Mouse (Mus musculus) G1E (cell line): ENCODE results near the gene Nsd2. TPM values are rescaled to one million over a fixed set of nuclear protein-coding genes. Genes with fewer than 3 reads are reported as not detected.

Experiments used
- ATAC-seq: 2 replicates; pipeline ENCODE4 v1.8.0; 2016; ENCODE audit warnings: mild to moderate bottlenecking; ENCODE audit not compliant: insufficient number of reproducible peaks, poor library complexity, low FRiP score, severe bottlenecking; ENCODE audit errors: extremely low read depth
- DNase-seq: peaks from one replicate; pipeline ENCODE4 v3.0.0; 2012; ENCODE audit warnings: low spot score
- H3K27me3 ChIP-seq: 2 replicates; pipeline ENCODE4 v1.6.1; 2012; ENCODE audit warnings: mild to moderate bottlenecking, low read length, inconsistent platforms; ENCODE audit not compliant: insufficient read depth
- H3K36me3 ChIP-seq: replicated peaks from 2 replicates; pipeline ENCODE3; 2012; ENCODE audit warnings: mild to moderate bottlenecking, inconsistent platforms
- H3K4me1 ChIP-seq: 2 replicates; pipeline ENCODE4 v1.6.1; 2012; ENCODE audit warnings: low read depth, low read length, inconsistent platforms, mixed read lengths; ENCODE audit not compliant: insufficient read depth
- H3K4me3 ChIP-seq: 2 replicates; pipeline ENCODE4 v1.5.1; 2012; ENCODE audit warnings: low read depth, mild to moderate bottlenecking, inconsistent platforms, low read length, moderate library complexity, mixed read lengths
- H3K9me3 ChIP-seq: replicated peaks from 2 replicates; pipeline ENCODE4 v1.6.1; 2012; ENCODE audit warnings: inconsistent platforms
- CTCF ChIP-seq: IDR thresholded peaks from 2 replicates; pipeline ENCODE4 v1.5.1; 2012; ENCODE audit warnings: low read depth, low read length, inconsistent platforms, mixed read lengths
- GATA1 ChIP-seq: IDR thresholded peaks from 2 replicates; pipeline ENCODE4 v1.6.1; 2012; ENCODE audit warnings: borderline replicate concordance, low read length, inconsistent platforms, mixed read lengths
- GATA2 ChIP-seq: IDR thresholded peaks from 2 replicates; pipeline ENCODE4 v1.6.1; 2012; ENCODE audit warnings: low read depth, low read length, inconsistent platforms, borderline replicate concordance
- POLR2AphosphoS5 ChIP-seq: IDR thresholded peaks from 2 replicates; pipeline ENCODE4 v1.6.1; 2012; ENCODE audit warnings: low read depth, low read length, inconsistent platforms; ENCODE audit not compliant: insufficient replicate concordance
- TAL1 ChIP-seq: conservative IDR thresholded peaks from 2 replicates; pipeline ENCODE4 v1.6.1; 2012; ENCODE audit warnings: low read depth, low read length, inconsistent platforms, mixed read lengths
- polyA plus RNA-seq: library from polyadenylated mRNA; stranded (reverse); fragments of >175 nt; gene quantifications from 2 replicates; pipeline ENCODE4 v1.2.3, GENCODE M21; 2012
- total RNA-seq, 2 experiments: library from RNA; stranded (forward) in 1 of 2; stranded (reverse) in 1 of 2; fragments of 200-1000 nt in 1 of 2; fragments of >200 nt in 1 of 2; fragmentation: Nextera tagmentation in 1 of 2; gene quantifications; 2 replicates each; pipeline ENCODE4 v1.2.3; 2014 to 2017

Nsd2 gene
- total and polyA plus RNA-seq, 3 experiments = 15.5 to 129 (median 99.6) TPM

DNA sequence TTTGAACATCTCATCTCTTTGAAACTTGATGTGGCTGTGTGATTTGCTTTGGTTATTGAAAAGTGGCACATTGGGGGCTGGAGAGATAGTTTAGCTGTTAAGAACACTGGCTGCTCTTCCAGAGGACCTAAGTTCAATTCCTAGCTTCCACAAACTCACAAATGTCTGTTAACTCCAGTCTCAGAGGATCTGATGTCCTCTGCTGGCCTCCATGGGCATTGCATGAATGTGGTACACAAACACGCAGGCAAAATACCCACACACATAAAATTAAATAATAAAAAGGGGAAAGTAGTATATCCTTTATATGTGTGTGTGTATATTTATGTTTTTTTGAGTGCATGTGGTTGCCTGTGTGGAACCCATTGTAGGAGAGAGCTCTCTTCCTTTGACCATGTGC lies 10.3 kb downstream of the Nsd2 start:
- TF ChIP-seq CTCF = no peak
- TF ChIP-seq POLR2AphosphoS5 = no peak
- no peak for TF ChIP-seq GATA2
- TF ChIP-seq TAL1 = no peak
- TF ChIP-seq GATA1 = no peak
- Histone ChIP-seq H3K4me3 (no peak overlapping the region), H3K36me3 (peaks cover 67% of the 10 kb centered on the region), H3K4me1 (peaks cover 26% of the 10 kb centered on the region), H3K9me3 (no peaks in the 10 kb centered on the region), H3K27me3 (no peaks in the 10 kb centered on the region)
- no peak for ATAC-seq
- DNase-seq = no peak

DNA sequence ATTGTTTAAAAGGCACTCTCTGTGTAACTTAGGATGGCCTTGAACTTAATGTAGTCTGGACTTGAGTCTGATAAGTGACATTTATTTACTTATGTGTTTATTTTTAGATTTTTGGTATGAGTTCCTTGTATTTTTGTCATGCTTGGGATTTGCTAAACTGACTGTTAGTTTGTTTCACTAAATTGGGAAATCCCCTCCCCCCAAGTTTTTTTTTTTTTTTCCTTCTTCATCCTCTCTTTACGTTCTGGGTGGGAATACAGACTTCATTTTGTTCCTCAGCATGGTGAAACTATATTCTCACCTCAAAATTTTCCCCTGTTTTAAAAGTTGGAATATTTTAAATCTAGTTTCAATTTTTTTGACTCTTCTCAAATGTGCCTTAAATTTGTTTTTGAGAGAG lies 20.8 kb downstream of the Nsd2 start:
- peaks cover 78% of the 10 kb centered on the region for H3K36me3 ChIP-seq
- no peak for DNase-seq

DNA sequence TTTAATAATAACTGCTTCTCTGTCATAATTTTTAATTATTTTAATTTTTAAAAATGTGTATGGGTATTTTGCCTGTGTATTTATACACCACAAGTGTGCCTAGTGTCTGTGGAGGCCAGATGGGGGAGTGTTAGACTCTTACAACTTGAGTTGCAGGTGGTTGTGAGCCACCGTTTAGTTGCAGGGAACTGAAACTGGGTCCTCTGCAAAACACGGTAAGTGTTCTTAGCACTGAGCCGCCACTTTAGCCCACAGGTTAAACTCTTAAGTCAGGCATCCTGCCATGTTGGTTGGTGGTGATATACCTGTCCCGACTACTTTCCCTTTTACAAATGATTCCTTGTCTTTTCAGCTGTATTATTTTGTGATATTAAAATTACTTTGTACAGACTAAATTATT lies 22.0 kb downstream of the Nsd2 start:
- DNase-seq (no peak), ATAC-seq (no peak)
- TF ChIP-seq GATA2 (no peak), TAL1 (no peak), CTCF (no peak), GATA1 (no peak)
- Histone ChIP-seq H3K27me3 (no peaks in the 10 kb centered on the region), H3K4me3 (no peak overlapping the region), H3K9me3 (no peaks in the 10 kb centered on the region), H3K4me1 (peaks cover 3% of the 10 kb centered on the region; the same call in 1 of the 2 replicates), H3K36me3 (peaks cover 75% of the 10 kb centered on the region)

More for the DNA sequence above, 20.8 kb downstream of the Nsd2 start:
- H3K4me3 ChIP-seq = no peak overlapping the region
- H3K9me3 ChIP-seq = no peaks in the 10 kb centered on the region
- no peak for ATAC-seq
- no peaks in the 10 kb centered on the region for H3K27me3 ChIP-seq
- peaks cover 3% of the 10 kb centered on the region; the same call in 1 of the 2 replicates for H3K4me1 ChIP-seq
- TF ChIP-seq CTCF (no peak), TAL1 (no peak), GATA2 (no peak), POLR2AphosphoS5 (no peak), GATA1 (no peak)

DNA sequence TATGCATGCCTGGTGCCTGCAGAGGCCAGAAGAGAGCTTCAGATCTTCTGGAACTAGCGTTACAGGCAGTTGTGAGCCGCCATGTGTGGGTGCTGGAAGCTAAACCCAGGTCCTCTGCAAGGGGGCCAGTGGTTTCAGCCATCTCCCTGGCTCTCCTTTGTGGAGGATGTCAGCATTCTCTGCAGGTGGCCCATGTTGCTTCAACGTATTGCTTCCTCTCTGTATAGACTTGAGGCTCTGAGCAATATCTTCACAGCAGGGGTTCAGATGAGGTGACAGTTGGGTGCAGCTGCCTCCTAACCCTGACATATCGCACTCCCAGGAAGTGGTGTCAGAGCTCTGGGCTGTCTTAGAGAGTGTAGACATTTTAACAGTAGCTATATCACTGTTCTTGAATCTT lies 30.9 kb downstream of the Nsd2 start:
- TF ChIP-seq GATA1 (no peak), GATA2 (no peak), CTCF (no peak), POLR2AphosphoS5 (no peak), TAL1 (no peak)
- Histone ChIP-seq H3K4me3 (no peak overlapping the region), H3K9me3 (no peaks in the 10 kb centered on the region), H3K27me3 (no peaks in the 10 kb centered on the region), H3K36me3 (peaks cover 71% of the 10 kb centered on the region), H3K4me1 (no peaks in the 10 kb centered on the region; the same call in 1 of the 2 replicates)
- no peak for ATAC-seq
- DNase-seq = no peak

DNA sequence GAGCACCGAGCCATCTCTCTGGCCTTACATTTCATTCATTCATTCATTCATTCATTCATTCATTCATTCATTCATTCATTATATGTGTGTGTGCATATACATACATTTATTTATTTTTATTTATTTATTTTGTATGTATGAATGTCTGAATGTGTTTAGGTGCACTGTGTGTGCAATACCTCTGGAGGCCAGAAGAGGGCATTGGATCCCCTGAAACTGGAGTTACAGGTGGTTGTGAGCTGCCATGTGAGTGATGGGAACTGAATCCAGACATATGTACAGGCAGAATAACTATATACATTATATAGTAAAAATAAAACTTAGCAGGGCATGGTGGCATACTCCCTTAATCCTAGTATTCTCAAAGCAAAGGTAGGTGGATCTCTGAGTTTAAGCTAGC lies 32.6 kb downstream of the Nsd2 start:
- DNase-seq (no peak), ATAC-seq (no peak)
- TF ChIP-seq GATA2 = no peak
- no peak for TF ChIP-seq TAL1
- no peak for TF ChIP-seq CTCF
- no peak for TF ChIP-seq GATA1
- TF ChIP-seq POLR2AphosphoS5 = no peak
- no peak overlapping the region for H3K4me3 ChIP-seq
- H3K4me1 ChIP-seq = no peaks in the 10 kb centered on the region
- H3K27me3 ChIP-seq = no peaks in the 10 kb centered on the region
- H3K9me3 ChIP-seq = no peaks in the 10 kb centered on the region
- H3K36me3 ChIP-seq = peaks cover 75% of the 10 kb centered on the region

DNA sequence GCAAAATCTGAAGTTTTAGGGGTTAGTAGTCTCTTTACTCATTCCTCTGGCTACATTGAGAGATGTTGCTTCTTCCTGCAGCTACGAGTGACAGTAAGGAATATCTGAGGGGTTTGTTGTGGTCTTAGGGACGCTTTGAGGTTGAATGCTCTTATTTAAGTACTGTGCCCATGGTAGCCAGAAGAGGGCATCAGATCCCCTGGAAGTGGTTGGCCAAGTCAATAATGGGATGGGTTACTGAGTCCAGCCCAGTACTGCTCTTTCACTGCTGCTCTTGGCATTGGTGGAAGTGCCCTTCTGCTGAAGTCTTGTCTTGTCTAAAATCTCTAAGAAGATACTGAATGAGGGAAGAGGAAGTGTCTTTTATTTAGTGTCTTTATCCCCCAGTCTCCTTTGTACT lies 33.5 kb downstream of the Nsd2 start:
- no peaks in the 10 kb centered on the region for H3K9me3 ChIP-seq
- H3K4me3 ChIP-seq = no peak overlapping the region
- no peaks in the 10 kb centered on the region for H3K27me3 ChIP-seq
- DNase-seq (no peak), ATAC-seq (no peak)
- H3K4me1 ChIP-seq = no peaks in the 10 kb centered on the region
- no peak for TF ChIP-seq TAL1
- TF ChIP-seq POLR2AphosphoS5 = no peak
- TF ChIP-seq GATA2 = no peak
- no peak for TF ChIP-seq GATA1
- TF ChIP-seq CTCF = no peak
- peaks cover 77% of the 10 kb centered on the region for H3K36me3 ChIP-seq
